Mouse (Mus musculus) heart, embryonic 16.5 days (tissue): Measurements from ENCODE around the gene Prr3. TPM values are rescaled to one million over a fixed set of nuclear protein-coding genes. Genes with fewer than 3 reads are reported as not detected.
"Not testable (repeated sequence)": the region's sequence is repeated elsewhere in the genome, so short reads cannot be mapped to it uniquely, and the experiment has no call there.

Experiments
- ATAC-seq: fragments of 200-750 bp; cut with Nextera tagmentation; replicated peaks from 2 replicates; pipeline ENCODE4 v1.8.0; 2017; ENCODE audit warnings: moderate number of reproducible peaks; ENCODE audit not compliant: insufficient read depth, low FRiP score; ENCODE audit errors: extremely low read depth
- H3K27ac ChIP-seq: fragments of 300-500 bp; sonication (generic); 2 replicates; pipeline ENCODE4 v1.5.1; 2014; ENCODE audit warnings: mild to moderate bottlenecking, low read length, control low read depth, moderate library complexity
- H3K27me3 ChIP-seq: fragments of 300-500 bp; sonication (generic); 2 replicates; pipeline ENCODE4 v1.6.1; 2014; ENCODE audit warnings: low read length, mixed read lengths; ENCODE audit not compliant: control insufficient read depth, insufficient read depth
- H3K36me3 ChIP-seq: fragments of 300-500 bp; sonication (generic); 2 replicates; pipeline ENCODE4 v1.6.1; 2014; ENCODE audit not compliant: control insufficient read depth, insufficient read depth
- H3K4me1 ChIP-seq: fragments of 300-500 bp; sonication (generic); 2 replicates; pipeline ENCODE4 v1.6.1; 2014; ENCODE audit warnings: low read length, mixed read lengths; ENCODE audit not compliant: control insufficient read depth, insufficient read depth
- H3K4me2 ChIP-seq: fragments of 300-500 bp; sonication (generic); 2 replicates; pipeline ENCODE4 v1.6.1; 2014; ENCODE audit warnings: low read depth, mild to moderate bottlenecking, control low read depth, low read length
- H3K4me3 ChIP-seq: fragments of 300-500 bp; sonication (generic); 2 replicates; pipeline ENCODE4 v1.5.1; 2014; ENCODE audit warnings: mild to moderate bottlenecking, control low read depth, low read length
- H3K9ac ChIP-seq: fragments of 300-500 bp; sonication (generic); 2 replicates; pipeline ENCODE4 v1.6.1; 2014; ENCODE audit warnings: low read length, control low read depth
- H3K9me3 ChIP-seq: fragments of 300-500 bp; sonication (generic); replicated peaks from 2 replicates; pipeline ENCODE4 v1.6.1; 2016; ENCODE audit warnings: low read length; ENCODE audit not compliant: control insufficient read depth
- WGBS: fragments of 180-500 bp; shearing (Covaris S2); extraction: QIAGEN DNeasy Blood & Tissue Kit; methylation state at CpG from one replicate; pipeline ENCODE4 v1.1.7; 2014; 5-methylcytosine and 5-hydroxymethylcytosine counted together
- polyA plus RNA-seq: library from polyadenylated mRNA; unstranded; fragments of >200 nt; fragmentation: Nextera tagmentation; extraction: Ambion mirVana; gene quantifications from 2 replicates; pipeline ENCODE4 v1.2.1, GENCODE M21; 2015

Prr3 gene
- polyA plus RNA-seq, 1 experiment from 2014 or later = 13.5 TPM

DNA sequence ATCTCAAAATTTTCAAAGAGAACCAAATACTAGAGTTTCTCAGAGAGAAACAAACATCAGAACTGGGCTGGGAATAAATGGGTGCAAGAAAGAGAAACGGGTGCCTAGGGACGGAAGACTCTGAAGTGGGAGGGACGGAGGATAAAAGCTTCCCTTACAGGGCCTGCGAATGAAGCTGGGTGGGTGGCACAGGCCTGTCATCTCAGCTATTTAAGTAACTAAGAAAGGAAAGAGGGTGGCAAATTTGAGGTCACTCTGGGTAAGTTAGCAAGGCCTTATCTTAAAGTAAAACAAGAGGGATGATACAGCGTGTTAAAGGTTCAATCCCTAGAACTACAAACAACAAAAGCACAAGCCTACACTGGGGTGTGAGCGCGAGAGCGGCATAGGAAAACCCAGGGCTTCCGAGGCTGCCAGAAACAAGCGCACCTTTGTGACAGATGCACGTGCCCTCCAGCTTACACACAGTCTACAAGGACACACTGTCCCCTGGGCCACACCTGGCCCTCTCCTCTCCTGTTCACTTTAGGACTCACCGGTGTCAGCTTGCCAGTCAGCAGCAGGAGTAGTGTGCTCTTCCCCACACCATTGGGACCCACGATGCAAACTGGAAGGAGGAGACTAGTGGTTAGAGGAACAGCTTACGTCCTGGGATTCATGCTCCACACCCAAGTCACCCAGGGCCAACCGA, 21.4 kb downstream of the Prr3 start:
- Histone ChIP-seq H3K4me1 (no peaks in the 10 kb centered on the region), H3K4me2 (no peak overlapping the region), H3K27ac (no peak overlapping the region), H3K9me3 (no peaks in the 10 kb centered on the region), H3K4me3 (no peak overlapping the region), H3K9ac (no peak overlapping the region), H3K36me3 (peaks cover 78% of the 10 kb centered on the region), H3K27me3 (no peaks in the 10 kb centered on the region)
- WGBS = 93% methylated on average over 15 of the region's 15 CpGs
- no peak for ATAC-seq

- Histone ChIP-seq H3K36me3 (peaks cover 40% of the 10 kb centered on the region), H3K9ac (no peak overlapping the region), H3K27ac (no peak overlapping the region), H3K4me1 (no peaks in the 10 kb centered on the region), H3K4me3 (no peak overlapping the region), H3K27me3 (no peaks in the 10 kb centered on the region), H3K4me2 (no peak overlapping the region), H3K9me3 (no peaks in the 10 kb centered on the region)
- WGBS = 76% methylated on average over 8 of the region's 8 CpGs
- ATAC-seq = no peak
Observed at GRCm38 (mm10) chr17:35954665-35955064, 25.4 kb downstream of the Prr3 start.

DNA sequence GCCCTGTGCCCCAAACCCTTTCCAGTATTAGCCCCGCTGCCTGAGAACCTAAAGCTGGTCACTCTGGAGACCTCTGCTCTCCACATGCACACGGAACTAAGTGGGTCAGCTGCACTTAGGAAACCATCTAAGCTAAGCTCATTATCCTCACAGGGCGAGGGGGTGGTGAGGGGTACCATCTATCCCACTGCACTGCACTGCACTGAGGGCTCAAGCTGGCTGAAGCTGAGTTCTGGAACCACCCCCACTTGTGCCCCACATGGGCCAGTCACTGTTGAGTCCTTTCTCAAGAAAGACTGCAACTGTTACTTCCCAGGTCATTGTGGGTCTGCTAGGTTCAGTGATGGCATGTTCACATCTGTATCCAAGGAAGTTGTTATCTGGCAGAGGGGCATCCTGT, 27.5 kb downstream of the Prr3 start:
- ATAC-seq, H3K27me3 ChIP-seq, H3K4me2 ChIP-seq, H3K4me3 ChIP-seq, H3K4me1 ChIP-seq, H3K9ac ChIP-seq, H3K27ac ChIP-seq, H3K9me3 ChIP-seq: not testable (repeated sequence)
- H3K36me3 ChIP-seq = peaks cover 19% of the 10 kb centered on the region
- 65% methylated on average over 2 of the region's 3 CpGs for WGBS

- not testable (repeated sequence) for H3K9me3 ChIP-seq, H3K4me1 ChIP-seq, H3K4me2 ChIP-seq
Observed at GRCm38 (mm10) chr17:35950946-35951345, 29.1 kb downstream of the Prr3 start.

DNA sequence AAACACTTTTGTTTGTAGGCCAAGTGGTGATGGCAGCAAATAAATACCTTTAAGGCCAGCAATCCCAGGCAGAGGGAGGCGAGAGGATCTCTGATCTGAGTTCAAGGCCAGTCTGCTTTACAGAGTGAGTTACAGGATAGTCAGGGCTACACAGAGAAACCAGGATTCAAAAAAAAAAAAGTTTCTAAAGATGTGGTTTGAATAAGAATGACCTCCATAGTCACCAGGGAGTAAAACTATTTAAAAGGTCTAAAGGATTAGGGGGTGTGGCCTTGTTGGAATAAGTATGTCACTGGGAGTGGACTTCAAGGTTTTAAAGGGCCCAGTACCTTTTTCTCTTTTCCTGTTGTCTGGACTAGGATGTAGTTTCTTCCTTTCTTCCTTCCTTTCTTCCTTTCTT, 40.1 kb downstream of the Prr3 start:
- no peaks in the 10 kb centered on the region for H3K36me3 ChIP-seq
- H3K9ac ChIP-seq = no peak overlapping the region
- 59% methylated on average over 1 of the region's 1 CpGs for WGBS
- no peak overlapping the region for H3K27ac ChIP-seq
- H3K4me3 ChIP-seq = no peak overlapping the region
- H3K9me3 ChIP-seq = 0 out of 2 replicates have a peak, but pooled peaks cover 2% of the 10 kb centered on the region
- no peak overlapping the region for H3K4me2 ChIP-seq
- ATAC-seq = no peak
- no peaks in the 10 kb centered on the region for H3K27me3 ChIP-seq
- H3K4me1 ChIP-seq = no peaks in the 10 kb centered on the region

More at GRCm38 (mm10) chr17:35950946-35951345, 29.1 kb downstream of the Prr3 start:
- ATAC-seq, H3K27ac ChIP-seq, H3K36me3 ChIP-seq, H3K4me3 ChIP-seq, H3K9ac ChIP-seq, H3K27me3 ChIP-seq: not testable (repeated sequence)

DNA sequence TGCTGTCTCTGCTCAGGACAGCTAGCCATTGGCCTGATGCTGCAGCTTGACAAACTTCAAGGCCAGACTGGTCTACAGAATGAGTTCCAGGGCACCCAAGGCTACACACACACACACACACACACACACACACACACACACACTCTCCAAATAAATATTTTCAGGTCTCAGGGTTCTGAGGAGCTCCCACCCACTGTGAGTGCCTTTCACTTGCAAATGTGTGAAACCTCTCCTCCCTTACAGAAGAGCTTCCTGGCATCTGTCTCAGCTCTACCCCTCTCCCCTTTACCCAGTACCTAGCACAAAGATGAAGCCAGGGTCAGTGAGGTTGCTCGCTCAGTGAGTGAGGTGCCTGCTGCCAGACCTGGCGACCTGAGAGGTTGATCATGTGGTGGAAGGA, 40.9 kb downstream of the Prr3 start:
- Histone ChIP-seq H3K4me2 (no peak overlapping the region), H3K9ac (no peak overlapping the region), H3K36me3 (no peaks in the 10 kb centered on the region), H3K27me3 (no peaks in the 10 kb centered on the region), H3K4me3 (no peak overlapping the region), H3K27ac (no peak overlapping the region), H3K9me3 (0 out of 2 replicates have a peak, but pooled peaks cover 2% of the 10 kb centered on the region), H3K4me1 (no peaks in the 10 kb centered on the region)
- 36% methylated on average over 2 of the region's 2 CpGs for WGBS
- no peak for ATAC-seq

DNA sequence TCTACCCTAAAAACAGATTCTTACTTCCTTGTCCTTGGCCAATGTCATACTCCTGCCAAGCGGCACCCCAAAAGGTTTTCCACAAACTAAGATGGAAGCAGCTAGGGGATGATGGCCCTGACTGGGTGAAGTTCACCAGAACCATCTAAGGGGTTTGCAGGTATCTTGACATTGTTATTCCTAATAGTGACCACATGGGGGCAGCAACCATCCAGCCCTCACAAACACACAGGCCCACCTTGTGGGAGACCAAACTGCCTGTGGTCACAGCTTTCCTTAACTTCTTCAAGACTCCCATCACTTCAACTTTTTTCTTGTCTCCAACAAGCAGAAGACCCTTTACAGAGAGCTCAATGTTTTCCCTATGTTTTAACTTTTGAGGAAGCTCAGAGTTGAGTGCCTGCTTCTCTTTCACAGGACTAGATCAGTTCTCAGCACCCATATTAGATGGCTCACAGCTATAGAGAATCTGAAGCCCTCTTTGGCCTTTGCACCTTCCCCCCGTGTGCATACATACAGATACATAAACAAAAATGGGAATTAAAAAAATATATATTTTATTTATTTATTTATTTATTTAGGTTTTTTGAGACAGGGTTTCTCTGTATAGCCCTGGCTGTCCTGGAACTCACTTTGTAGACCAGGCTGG, 42.2 kb downstream of the Prr3 start:
- 36% methylated on average over 2 of the region's 2 CpGs for WGBS
- Histone ChIP-seq H3K4me2 (no peak overlapping the region), H3K9ac (no peak overlapping the region), H3K4me3 (no peak overlapping the region), H3K27me3 (no peaks in the 10 kb centered on the region), H3K9me3 (0 out of 2 replicates have a peak, but pooled peaks cover 2% of the 10 kb centered on the region), H3K27ac (no peak overlapping the region), H3K36me3 (no peaks in the 10 kb centered on the region), H3K4me1 (no peaks in the 10 kb centered on the region)
- ATAC-seq = peak; percentile 49; the same call in 1 of the 2 replicates

- not testable (repeated sequence) for H3K36me3 ChIP-seq, H3K27me3 ChIP-seq, H3K27ac ChIP-seq, H3K9me3 ChIP-seq, H3K4me3 ChIP-seq, H3K9ac ChIP-seq, H3K4me2 ChIP-seq, H3K4me1 ChIP-seq, ATAC-seq
- 80% methylated on average over 14 of the region's 14 CpGs for WGBS
Observed at GRCm38 (mm10) chr17:35935763-35936162, 44.3 kb downstream of the Prr3 start.

DNA sequence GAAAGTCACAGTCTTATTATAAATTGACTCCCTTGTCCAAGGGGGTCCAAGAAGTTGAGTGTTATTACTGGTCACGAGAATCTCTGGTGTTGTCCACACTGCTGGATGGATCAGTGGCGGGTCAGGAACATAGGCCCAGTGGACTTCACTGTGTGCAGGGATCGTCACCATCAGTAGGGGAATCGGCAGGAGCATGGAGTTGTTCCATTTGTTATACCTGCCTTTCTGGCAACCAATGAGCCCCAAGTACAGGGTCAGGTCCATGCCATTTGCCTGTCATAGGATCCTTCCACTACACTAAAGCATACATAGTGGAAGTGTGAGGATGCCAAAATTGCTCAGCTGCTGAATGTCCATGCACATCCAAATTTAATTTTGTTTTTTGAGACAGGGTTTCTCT, 47.4 kb downstream of the Prr3 start:
- H3K27ac ChIP-seq = no peak overlapping the region
- WGBS = 86% methylated on average over 4 of the region's 4 CpGs

More for the DNA sequence above, 47.4 kb downstream of the Prr3 start:
- no peak for ATAC-seq
- H3K36me3 ChIP-seq = peaks cover 31% of the 10 kb centered on the region
- H3K27me3 ChIP-seq = no peaks in the 10 kb centered on the region
- H3K4me2 ChIP-seq = no peak overlapping the region
- no peak overlapping the region for H3K4me3 ChIP-seq
- no peak overlapping the region for H3K9ac ChIP-seq
- H3K4me1 ChIP-seq = no peaks in the 10 kb centered on the region
- H3K9me3 ChIP-seq = no peaks in the 10 kb centered on the region
